18 mouse cellular contexts compared by ENCODE assay signal in the genomic region with DNA sequence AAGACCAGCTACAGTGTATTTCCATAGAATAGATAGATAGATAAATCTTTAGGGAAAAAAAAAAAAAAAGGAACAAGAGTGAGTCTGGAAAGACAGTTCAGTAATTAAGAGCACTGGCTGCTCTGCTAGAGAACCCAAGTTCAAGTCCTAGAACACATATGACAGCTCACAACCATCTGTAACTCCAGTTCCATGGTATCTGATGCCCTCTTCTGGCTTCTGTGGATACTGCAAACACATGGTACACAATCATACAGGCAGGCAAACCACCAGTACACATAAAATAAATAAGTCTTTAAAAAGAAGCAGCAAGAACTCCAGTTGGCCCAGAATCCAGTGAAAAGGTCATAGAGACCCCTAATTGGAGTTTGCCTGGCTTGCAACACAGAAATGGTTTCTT. TPM values are rescaled to one million over a fixed set of nuclear protein-coding genes. Genes with fewer than 3 reads are reported as not detected.
DNase-seq lines count a peak whose midpoint lies in the region; ATAC-seq and TF ChIP-seq lines count a peak whose summit lies in the region.
"Had no signal": no experiment of that assay in that cellular context is flagged by ENCODE, and none has a peak within 500 bp of the region (broad histone marks: within the 10 kb centered on the region; RNA-seq: fewer than 3 reads in every experiment).

No protein-coding gene starts in this region.

- no peak overlapping the region for H3K4me3 ChIP-seq in hindbrain, postnatal 0 days (ENCODE audit: low read length)
- no peak overlapping the region for H3K4me3 ChIP-seq in hindbrain, embryonic 14.5 days (replicated peaks; ENCODE audit: low read length)
- no peak overlapping the region for H3K4me3 ChIP-seq in lung, postnatal 0 days (ENCODE audit: low read depth, low read length)
- no peak overlapping the region for H3K4me3 ChIP-seq in E14TG2a.4 (replicated peaks; ENCODE audit: low read length)
- H3K4me3 ChIP-seq: forebrain, embryonic 12.5 days; hindbrain, embryonic 10.5 days; megakaryocyte, embryonic 14.5 days; neural tube, embryonic 13.5 days had no signal

- H3K9ac ChIP-seq in hindbrain, postnatal 0 days (replicated peaks; ENCODE audit: low read length) = no peak overlapping the region
- H3K9ac ChIP-seq in hindbrain, embryonic 14.5 days = no peak overlapping the region
- no peak overlapping the region for H3K9ac ChIP-seq in lung, postnatal 0 days (replicated peaks; ENCODE audit: low read depth)
- H3K9ac ChIP-seq: forebrain, embryonic 12.5 days; neural tube, embryonic 13.5 days had no signal

- no peak for TF ChIP-seq EP300 in lung, postnatal 0 days (IDR thresholded peaks at IDR 0.05)

- H3K36me3 ChIP-seq in hindbrain, postnatal 0 days (ENCODE audit: insufficient read depth, low read length) = no peaks in the 10 kb centered on the region
- H3K36me3 ChIP-seq in hindbrain, embryonic 14.5 days (replicated peaks; ENCODE audit: control insufficient read depth, insufficient read depth) = no peaks in the 10 kb centered on the region
- no peaks in the 10 kb centered on the region for H3K36me3 ChIP-seq in lung, postnatal 0 days (ENCODE audit: insufficient read depth, low read length)
- H3K36me3 ChIP-seq in E14TG2a.4 (ENCODE audit: insufficient read depth, low read length) = no peaks in the 10 kb centered on the region
- H3K36me3 ChIP-seq: forebrain, embryonic 12.5 days; hindbrain, embryonic 10.5 days; neural tube, embryonic 13.5 days had no signal

- no peak overlapping the region for H3K4me2 ChIP-seq in hindbrain, postnatal 0 days (ENCODE audit: low read depth, low read length)
- no peak overlapping the region for H3K4me2 ChIP-seq in hindbrain, embryonic 14.5 days (replicated peaks)
- no peak overlapping the region for H3K4me2 ChIP-seq in lung, postnatal 0 days (replicated peaks; ENCODE audit: low read depth, low read length)
- H3K4me2 ChIP-seq: forebrain, embryonic 12.5 days; neural tube, embryonic 13.5 days had no signal

- 0 out of 2 replicates have a peak, but pooled peaks have one; percentile 18 for TF ChIP-seq CTCF in hindbrain, postnatal 0 days (IDR thresholded peaks at IDR 0.05; ENCODE audit: low read depth)
- TF ChIP-seq CTCF in lung, postnatal 0 days (IDR thresholded peaks at IDR 0.05) = peak; percentile 31; the same call in 1 of the 2 replicates
- TF ChIP-seq CTCF in E14TG2a.4 (conservative IDR thresholded peaks at IDR 0.05; ENCODE audit: low read length) = peak; percentile 47

- no peak for DNase-seq in hindbrain, postnatal 0 days (ENCODE audit: low spot score)
- no peak for DNase-seq in hindbrain, embryonic 14.5 days (ENCODE audit: low spot score)
- DNase-seq in lung, postnatal 0 days (ENCODE audit: low spot score) = no peak
- no peak for DNase-seq in lung, adult 18-20 months
- peak; percentile 63 for DNase-seq in R1 (ENCODE audit: low read depth, low spot score)
- no peak for DNase-seq in adrenal gland, postnatal 25 days
- no peak for DNase-seq in cerebellum, adult 18-20 months
- DNase-seq: cerebellum, adult 11 months; cerebellum, postnatal 36 days; kidney, adult 18-20 months; kidney, postnatal 25 days; lung, postnatal 10 days; spleen, adult 18-20 months had no signal

- H3K27ac ChIP-seq in hindbrain, postnatal 0 days = no peak overlapping the region
- no peak overlapping the region for H3K27ac ChIP-seq in hindbrain, embryonic 14.5 days
- no peak overlapping the region for H3K27ac ChIP-seq in lung, postnatal 0 days (ENCODE audit: low read length)
- H3K27ac ChIP-seq: forebrain, embryonic 12.5 days; hindbrain, embryonic 10.5 days; neural tube, embryonic 13.5 days had no signal

- ATAC-seq in hindbrain, postnatal 0 days = no peak
- ATAC-seq in hindbrain, embryonic 14.5 days (ENCODE audit: low FRiP score) = no peak
- no peak for ATAC-seq in lung, postnatal 0 days

- no peaks in the 10 kb centered on the region for H3K27me3 ChIP-seq in hindbrain, postnatal 0 days (ENCODE audit: insufficient read depth, low read length)
- no peaks in the 10 kb centered on the region for H3K27me3 ChIP-seq in hindbrain, embryonic 14.5 days (ENCODE audit: control insufficient read depth, insufficient read depth, low read length)
- H3K27me3 ChIP-seq in lung, postnatal 0 days (replicated peaks; ENCODE audit: insufficient read depth, low read length) = peaks cover 2% of the 10 kb centered on the region; the same call in 1 of the 2 replicates
- peaks cover 27% of the 10 kb centered on the region for H3K27me3 ChIP-seq in E14TG2a.4 (ENCODE audit: insufficient read depth, low read length)
- H3K27me3 ChIP-seq: forebrain, embryonic 12.5 days had no signal

- no peaks in the 10 kb centered on the region for H3K4me1 ChIP-seq in hindbrain, postnatal 0 days (ENCODE audit: insufficient read depth, low read length)
- H3K4me1 ChIP-seq in hindbrain, embryonic 14.5 days (replicated peaks; ENCODE audit: control insufficient read depth, insufficient read depth, low read length) = no peaks in the 10 kb centered on the region
- H3K4me1 ChIP-seq in lung, postnatal 0 days (ENCODE audit: insufficient read depth, low read depth, low read length) = no peaks in the 10 kb centered on the region
- no peaks in the 10 kb centered on the region for H3K4me1 ChIP-seq in E14TG2a.4 (replicated peaks; ENCODE audit: low read depth, low read length)
- H3K4me1 ChIP-seq: forebrain, embryonic 12.5 days; hindbrain, embryonic 10.5 days; megakaryocyte, embryonic 14.5 days; neural tube, embryonic 13.5 days had no signal

- no peaks in the 10 kb centered on the region for H3K9me3 ChIP-seq in hindbrain, postnatal 0 days (ENCODE audit: low read length)
- H3K9me3 ChIP-seq in hindbrain, embryonic 14.5 days (ENCODE audit: control insufficient read depth, low read length) = no peaks in the 10 kb centered on the region
- no peaks in the 10 kb centered on the region for H3K9me3 ChIP-seq in lung, postnatal 0 days (ENCODE audit: low read length)
- H3K9me3 ChIP-seq in E14TG2a.4 (ENCODE audit: low read length) = no peaks in the 10 kb centered on the region
- H3K9me3 ChIP-seq: hindbrain, embryonic 10.5 days; neural tube, embryonic 13.5 days had no signal

RNA-seq across cellular contexts. Expression of gene Chst2, which starts 7.4 kb away (rescaled TPM):
- 73.8 and 88.2 TPM in 2 replicates for total RNA-seq in hindbrain, postnatal 0 days (2014; rRNA removed)
- polyA plus RNA-seq in hindbrain, postnatal 0 days (2015; fragmentation: Nextera tagmentation; extraction: Ambion mirVana) = 27.5 and 28.0 TPM in 2 replicates
- 16.3 and 19.9 TPM in 2 replicates for polyA plus RNA-seq in hindbrain, embryonic 14.5 days (2014; fragmentation: Nextera tagmentation; extraction: Ambion mirVana)
- polyA plus RNA-seq in lung, postnatal 0 days (2015; fragmentation: Nextera tagmentation; extraction: Ambion mirVana) = 11.4 and 14.7 TPM in 2 replicates
- 35.8 and 51.1 TPM in 2 replicates for total RNA-seq in adrenal gland, postnatal 25 days (2021)
